Mouse (Mus musculus) B cell, adult 67 days (primary cell): ENCODE data around the gene Rhox4a2. TPM values are rescaled to one million over a fixed set of nuclear protein-coding genes. Genes with fewer than 3 reads are reported as not detected.

ENCODE experiments used
- total RNA-seq, 2 experiments: library from RNA; stranded (reverse); gene quantifications; 4 replicates each; pipeline ENCODE4 v1.2.4; 2023

Gene Rhox4a2
- not detected for total RNA-seq

GRCm38 (mm10) chrX:37390548-37390947 lies at the start of gene Rhox4a2:
Gene Rhox4a2, plus strand, starts transcription at chrX:37390848.

GRCm38 (mm10) chrX:37379728-37380127 lies 10.9 kb upstream of the Rhox4a2 start, which contains the start of gene Rhox3a2:
Gene Rhox3a2, plus strand, starts transcription at chrX:37380028.

GRCm38 (mm10) chrX:37411767-37412166 lies 21.1 kb downstream of the Rhox4a2 start, which contains the start of gene Rhox2b:
Gene Rhox2b, plus strand, starts transcription at chrX:37412067.

GRCm38 (mm10) chrX:37432194-37432593 lies 41.5 kb downstream of the Rhox4a2 start, which contains the start of gene Rhox4b:
Gene Rhox4b, plus strand, starts transcription at chrX:37432494.

Other genes starting within 250 kb of the Rhox4a2 start
- gene Akap14, start 222.0 kb upstream of the Rhox4a2 start, total RNA-seq = not detected
- gene Ndufa1, start 199.7 kb upstream of the Rhox4a2 start, total RNA-seq = 10 to 100 TPM; 83.4 to 91.6 TPM
- 1 to 10 TPM; 1.5 to 2.2 TPM for gene Rnf113a1, start 199.6 kb upstream of the Rhox4a2 start, total RNA-seq
- gene Gm9, start 179.8 kb upstream of the Rhox4a2 start, total RNA-seq = not detected
- not detected for gene Rhox1, start 168.6 kb upstream of the Rhox4a2 start, total RNA-seq
- gene Rhox2a, start 145.9 kb upstream of the Rhox4a2 start, total RNA-seq = not detected
- not detected for gene Rhox3a, start 140.9 kb upstream of the Rhox4a2 start, total RNA-seq
- gene Rhox4a, start 125.5 kb upstream of the Rhox4a2 start, total RNA-seq = not detected
- gene Rhox3a2, start 10.8 kb upstream of the Rhox4a2 start, total RNA-seq = not detected
- gene Rhox2b, start 21.2 kb downstream of the Rhox4a2 start, total RNA-seq = not detected
- gene Rhox4b, start 41.6 kb downstream of the Rhox4a2 start, total RNA-seq = not detected
- gene Rhox2c, start 62.8 kb downstream of the Rhox4a2 start, total RNA-seq = not detected
- gene Rhox3c, start 67.7 kb downstream of the Rhox4a2 start, total RNA-seq = not detected
- gene Rhox4c, start 89.5 kb downstream of the Rhox4a2 start, total RNA-seq = not detected
- not detected for gene Rhox2d, start 102.6 kb downstream of the Rhox4a2 start, total RNA-seq
- gene Rhox4d, start 123.5 kb downstream of the Rhox4a2 start, total RNA-seq = not detected
- not detected for gene Rhox2e, start 139.6 kb downstream of the Rhox4a2 start, total RNA-seq
- not detected for gene Rhox3e, start 151.2 kb downstream of the Rhox4a2 start, total RNA-seq
- not detected for gene Rhox4e, start 166.6 kb downstream of the Rhox4a2 start, total RNA-seq
- gene Rhox2f, start 180.6 kb downstream of the Rhox4a2 start, total RNA-seq = not detected
- not detected for gene Rhox3f, start 190.1 kb downstream of the Rhox4a2 start, total RNA-seq
- not detected for gene Rhox4f, start 216.9 kb downstream of the Rhox4a2 start, total RNA-seq
- gene Rhox3g, start 237.8 kb downstream of the Rhox4a2 start, total RNA-seq = not detected